Mouse (Mus musculus) B cell, adult 2 months (primary cell): Measurements from ENCODE around the gene Krt88.

ENCODE experiments used
- DNase-seq, 2 experiments: peaks; one replicate each; pipeline ENCODE4 v3.0.0; 2022

Krt88 gene

GRCm38 (mm10) chr15:101447444-101447843 is at the start of gene Krt88:
Gene Krt88, plus strand, starts transcription at chr15:101447744.
- no peak for DNase-seq

GRCm38 (mm10) chr15:101398269-101398668 is 49.3 kb upstream of the Krt88 start:
- no peak for DNase-seq

GRCm38 (mm10) chr15:101410775-101411174 is 36.8 kb upstream of the Krt88 start, which contains the start of gene Krt7:
Gene Krt7, plus strand, starts transcription at chr15:101411043.
- no peak for DNase-seq

- no peak for DNase-seq
Measured at GRCm38 (mm10) chr15:101412188-101412587, 35.4 kb upstream of the Krt88 start.

- DNase-seq: no peak
Measured at GRCm38 (mm10) chr15:101413916-101414635, 33.5 kb upstream of the Krt88 start.

DNA sequence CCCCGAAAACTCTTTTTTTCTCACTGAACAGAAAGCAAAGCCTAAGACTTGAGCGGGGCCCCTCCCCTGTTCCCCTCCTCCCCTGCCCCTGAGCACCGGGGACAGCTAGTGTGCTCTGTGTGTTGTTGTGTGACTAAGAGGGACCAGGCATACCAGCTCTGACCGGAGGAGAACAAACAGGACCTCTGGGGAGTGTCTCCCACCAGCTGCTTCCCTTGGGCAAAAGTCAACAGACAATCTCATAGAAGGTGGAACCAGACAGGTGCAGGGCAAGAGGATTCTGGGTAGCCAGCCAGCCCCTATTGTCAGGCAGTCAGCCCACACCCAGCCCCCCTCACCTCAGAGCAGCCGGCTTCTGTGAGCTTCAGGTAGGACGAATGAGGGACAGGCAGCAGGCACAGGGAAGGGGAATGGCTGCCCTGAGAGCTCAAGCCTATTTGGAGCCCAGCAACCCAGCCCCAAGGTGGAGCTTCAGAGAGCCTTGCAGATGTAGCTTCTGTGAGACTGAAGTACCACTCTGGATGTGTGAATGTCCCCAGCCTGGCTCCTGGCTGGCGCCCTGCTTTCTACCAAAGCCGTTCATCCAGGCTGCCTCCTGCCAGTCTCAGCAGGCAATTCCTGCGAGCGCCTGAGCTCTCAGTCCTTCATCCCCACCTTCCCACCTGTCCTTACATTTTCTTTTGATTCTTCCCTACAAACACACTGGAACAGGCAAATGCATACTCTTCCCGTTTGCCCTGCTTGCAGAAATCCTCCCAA is 32.6 kb upstream of the Krt88 start:
- DNase-seq: no peak

DNA sequence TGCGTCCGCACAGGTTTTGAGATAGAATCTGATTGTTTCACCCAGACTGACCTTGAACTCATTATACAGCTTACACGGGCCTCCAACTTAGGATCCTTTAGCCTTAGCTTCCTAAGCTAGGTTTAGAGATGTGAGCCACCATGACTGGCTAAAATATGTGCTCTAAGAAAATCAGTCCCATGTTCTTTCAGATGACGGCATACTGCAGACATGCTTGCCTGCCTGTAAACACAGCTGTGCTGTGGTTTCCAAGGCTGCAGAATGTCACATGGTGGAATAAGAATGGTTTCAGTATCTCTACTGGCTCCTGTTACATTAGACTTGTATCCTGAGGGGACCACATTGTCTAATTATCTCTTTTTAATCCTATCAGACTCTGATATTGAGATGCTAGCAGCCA is 28.6 kb upstream of the Krt88 start:
- DNase-seq: no peak

- no peak for DNase-seq
Measured at GRCm38 (mm10) chr15:101420903-101421302, 26.6 kb upstream of the Krt88 start.

DNA sequence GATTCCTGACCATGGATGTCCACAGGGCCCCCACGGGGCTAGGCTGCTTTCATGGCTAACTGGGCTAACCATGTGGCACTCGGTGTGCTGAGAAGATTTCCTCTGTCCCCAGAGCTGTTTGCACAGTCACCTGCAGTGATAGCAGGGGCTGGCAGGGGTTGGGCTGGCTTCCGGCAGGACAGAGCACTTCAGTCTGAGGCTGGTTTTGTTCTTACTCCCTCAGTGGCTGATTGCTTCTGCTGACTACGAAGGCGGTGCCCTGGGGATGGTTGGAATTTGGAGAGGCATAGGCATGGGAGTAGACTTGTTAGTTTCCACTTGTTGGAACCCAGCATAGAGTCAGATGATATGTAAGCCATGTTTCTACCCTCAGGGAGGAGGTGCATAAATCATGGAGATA is 22.6 kb upstream of the Krt88 start:
- DNase-seq: no peak

GRCm38 (mm10) chr15:101436611-101437010 is 10.9 kb upstream of the Krt88 start:
- DNase-seq: no peak

- no peak for DNase-seq
Measured at GRCm38 (mm10) chr15:101438555-101438954, 9.0 kb upstream of the Krt88 start, which contains the start of gene Krt87. Gene Krt87, minus strand, starts transcription at chr15:101438804.

GRCm38 (mm10) chr15:101440837-101441236 is 6.7 kb upstream of the Krt88 start:
- DNase-seq: no peak

GRCm38 (mm10) chr15:101446572-101446971 is 972 bp upstream of the Krt88 start:
- DNase-seq: no peak

DNA sequence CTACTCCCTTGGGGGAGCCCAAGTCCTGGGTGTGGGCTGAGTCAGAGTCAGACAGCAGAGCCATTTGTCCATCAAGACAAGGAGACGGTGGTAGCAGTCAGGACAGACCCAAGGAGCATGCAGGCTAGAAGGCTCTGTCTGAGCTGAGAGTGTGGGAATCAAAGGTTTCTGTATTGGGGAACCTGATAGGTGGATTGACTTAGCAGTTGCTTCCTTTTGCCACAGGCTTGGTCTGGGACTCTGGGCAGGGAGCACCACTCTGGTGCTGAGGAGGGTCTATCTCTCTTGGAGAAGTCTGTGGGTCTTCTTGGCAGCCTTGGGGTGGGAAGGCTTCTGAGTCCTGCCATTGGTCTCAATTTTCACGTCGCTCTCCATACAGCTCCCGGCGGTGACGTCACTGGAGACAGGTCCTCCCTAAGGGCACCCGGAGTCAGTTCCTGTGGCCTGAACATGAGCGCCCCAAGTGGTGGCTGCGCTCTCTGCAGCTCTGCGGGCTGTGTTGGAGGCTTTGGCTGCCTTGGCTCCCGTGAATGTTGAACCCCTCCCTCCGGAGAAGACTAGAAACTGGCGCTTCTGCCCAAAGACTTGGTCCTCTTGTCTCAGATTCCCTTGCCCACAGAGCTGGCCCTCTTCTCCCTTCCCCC is 5.7 kb downstream of the Krt88 start:
- peak; percentile 44 to 47 for DNase-seq

DNA sequence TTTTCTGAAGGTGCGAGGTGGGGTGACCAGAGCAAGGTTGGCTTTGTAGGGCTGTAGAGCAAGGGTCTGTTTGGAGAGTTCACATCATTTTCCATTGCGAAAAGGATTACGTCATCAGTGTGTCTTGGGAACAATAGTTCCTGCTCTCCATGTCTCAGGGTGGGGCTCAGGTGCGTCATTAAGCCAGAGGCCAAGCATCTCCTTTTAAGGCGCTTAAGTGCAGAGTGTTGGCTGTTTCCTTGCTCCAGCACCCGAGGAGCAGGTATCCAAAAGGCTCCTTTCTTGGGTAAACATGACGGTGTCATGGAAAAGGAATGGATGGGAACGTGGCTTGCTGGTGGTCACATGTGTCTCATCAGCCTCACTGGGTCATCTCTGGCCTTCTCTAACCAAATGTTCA is 7.2 kb downstream of the Krt88 start:
- DNase-seq: no peak

GRCm38 (mm10) chr15:101455292-101455691 is 7.7 kb downstream of the Krt88 start:
- no peak for DNase-seq

GRCm38 (mm10) chr15:101455891-101456290 is 8.3 kb downstream of the Krt88 start:
- DNase-seq: no peak

GRCm38 (mm10) chr15:101458361-101458930 is 10.9 kb downstream of the Krt88 start:
- no peak for DNase-seq

DNA sequence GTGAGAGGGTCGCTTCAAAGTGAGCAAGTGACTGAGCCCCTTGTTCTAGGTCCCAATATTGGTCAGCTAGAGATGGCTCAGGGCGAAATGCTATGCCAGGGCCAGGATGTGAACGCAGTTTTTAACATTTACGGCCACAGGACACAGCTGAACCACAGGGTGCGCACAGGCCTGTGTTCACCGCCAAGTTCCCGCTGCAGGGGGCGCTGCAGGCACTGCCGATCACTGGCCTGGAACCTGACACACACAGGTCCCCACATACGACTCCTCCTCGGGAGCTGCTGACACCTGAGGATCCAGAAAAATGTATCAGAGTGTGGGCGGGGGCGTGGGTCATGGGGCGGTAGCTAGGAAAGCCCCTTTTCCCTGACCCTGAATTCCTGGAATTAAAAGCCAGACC is 11.7 kb downstream of the Krt88 start:
- no peak for DNase-seq

DNA sequence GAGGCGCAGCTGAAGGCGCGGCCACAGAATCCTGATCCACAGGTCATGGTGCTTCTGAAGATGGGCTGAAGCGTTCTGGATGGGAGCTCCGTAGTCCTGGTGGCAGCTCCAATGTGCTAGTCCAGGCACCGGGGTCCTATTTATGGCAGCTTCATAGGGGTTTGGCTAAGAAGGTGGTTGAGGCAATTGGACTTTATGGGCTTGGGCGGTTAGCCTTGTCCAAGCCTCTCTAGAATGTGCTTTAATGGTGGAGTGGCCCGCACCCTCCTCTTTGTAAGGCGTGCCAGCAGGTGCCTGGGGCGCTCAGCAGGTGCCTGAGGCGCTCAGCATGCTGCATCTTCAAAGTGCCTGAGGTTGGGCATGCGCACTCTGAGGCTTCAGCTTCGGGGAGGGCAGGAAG is 16.1 kb downstream of the Krt88 start, which contains the start of gene Krt81:
Krt81 (minus strand) TSS at position 101 of the 400 bp plus-strand sequence.
- no peak for DNase-seq

GRCm38 (mm10) chr15:101469093-101469492 is 21.5 kb downstream of the Krt88 start:
- DNase-seq: no peak

DNA sequence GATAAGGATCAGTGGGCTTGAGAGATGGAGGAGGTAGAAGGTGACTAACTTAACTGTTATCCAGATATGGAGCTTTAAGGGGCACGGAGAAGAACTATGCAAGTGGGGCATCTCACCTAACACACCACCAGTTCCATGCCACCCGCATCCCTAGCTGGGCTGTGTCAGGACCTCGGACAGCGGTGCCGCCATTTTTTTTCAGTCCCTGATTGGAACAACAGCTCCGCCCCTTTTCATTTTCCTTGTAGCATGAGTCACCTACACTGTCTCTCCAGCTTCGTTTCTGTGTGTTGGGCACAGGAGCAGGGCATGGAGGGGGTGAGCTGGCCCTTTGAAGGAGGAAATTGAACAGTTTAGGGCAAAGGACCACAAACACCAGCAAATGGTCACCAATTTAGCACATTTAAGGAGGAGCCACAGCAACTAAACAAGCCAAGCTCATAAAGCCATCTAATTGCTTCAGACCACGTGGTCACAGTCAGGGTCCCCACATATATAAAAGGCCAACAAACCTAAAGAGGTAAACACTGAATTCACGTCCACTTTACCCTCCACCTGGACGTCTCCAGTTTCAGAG is 25.5 kb downstream of the Krt88 start, which contains the start of gene Krt86:
Krt86 (plus strand) TSS at position 527 of the 577 bp plus-strand sequence.
- DNase-seq: no peak
